In genomic region chr1:135899295-135899694, GRCm38 (mm10) we compare ENCODE assay signal across 36 mouse cellular contexts. TPM values are rescaled to one million over a fixed set of nuclear protein-coding genes. Genes with fewer than 3 reads are reported as not detected.
"Had no signal": no experiment of that assay in that cellular context is flagged by ENCODE, and none has a peak within 500 bp of the region (broad histone marks: within the 10 kb centered on the region; RNA-seq: fewer than 3 reads in every experiment).

No protein-coding gene starts in this region.

- DNase-seq: heart, postnatal 10 days; heart, postnatal 14 days; heart, postnatal 36 days; heart, postnatal 4 days; kidney, adult 11 months; kidney, adult 18-20 months; kidney, adult 2 months; kidney, adult 8-10 months; kidney, adult 9 months; kidney, postnatal 10 days; kidney, postnatal 14 days; kidney, postnatal 25 days; kidney, postnatal 36 days; kidney, postnatal 4 days; layer of hippocampus, adult 9-11 months; layer of hippocampus, postnatal 36 days had no signal

- H3K4me1 ChIP-seq: heart, embryonic 10.5 days; heart, embryonic 12.5 days; heart, embryonic 13.5 days; heart, embryonic 15.5 days; hindbrain, embryonic 10.5 days; hindbrain, embryonic 12.5 days; hindbrain, embryonic 13.5 days; hindbrain, embryonic 15.5 days; intestine, embryonic 15.5 days; kidney, embryonic 15.5 days had no signal

- H3K4me2 ChIP-seq: heart, embryonic 11.5 days; heart, embryonic 12.5 days; heart, embryonic 13.5 days; heart, embryonic 15.5 days; hindbrain, embryonic 12.5 days; hindbrain, embryonic 13.5 days; hindbrain, embryonic 14.5 days; hindbrain, embryonic 15.5 days; intestine, embryonic 15.5 days; kidney, embryonic 15.5 days had no signal

- H3K36me3 ChIP-seq: heart, embryonic 10.5 days; heart, embryonic 12.5 days; heart, embryonic 13.5 days; heart, embryonic 15.5 days; hindbrain, embryonic 10.5 days; hindbrain, embryonic 12.5 days; hindbrain, embryonic 13.5 days; hindbrain, embryonic 15.5 days; intestine, embryonic 15.5 days; kidney, embryonic 15.5 days had no signal

- ATAC-seq: hindbrain, embryonic 16.5 days; hindbrain, postnatal 0 days; inflammation-experienced regulatory T-cells, adult 6 months; intestine, embryonic 15.5 days; intestine, embryonic 16.5 days; intestine, postnatal 0 days had no signal

- H3K27me3 ChIP-seq: hindbrain, embryonic 15.5 days; intestine, embryonic 15.5 days; kidney, embryonic 15.5 days had no signal

- H3K27ac ChIP-seq: heart, embryonic 10.5 days; heart, embryonic 13.5 days; heart, embryonic 15.5 days; hindbrain, embryonic 10.5 days; hindbrain, embryonic 12.5 days; hindbrain, embryonic 13.5 days; hindbrain, embryonic 14.5 days; hindbrain, embryonic 15.5 days; hindbrain, postnatal 0 days; intestine, embryonic 15.5 days; kidney, embryonic 15.5 days; kidney, postnatal 0 days; layer of hippocampus, adult 2 months had no signal

- H3K9me3 ChIP-seq: heart, embryonic 10.5 days; heart, embryonic 12.5 days; heart, embryonic 13.5 days; heart, embryonic 15.5 days; hindbrain, embryonic 10.5 days; hindbrain, embryonic 12.5 days; hindbrain, embryonic 13.5 days; hindbrain, embryonic 15.5 days; intestine, embryonic 15.5 days; kidney, embryonic 15.5 days had no signal

- H3K4me3 ChIP-seq: heart, embryonic 10.5 days; heart, embryonic 12.5 days; heart, embryonic 13.5 days; heart, embryonic 15.5 days; hindbrain, embryonic 10.5 days; hindbrain, embryonic 12.5 days; hindbrain, embryonic 13.5 days; hindbrain, embryonic 15.5 days; intestine, embryonic 15.5 days; kidney, embryonic 15.5 days; layer of hippocampus, adult 2 months had no signal

- H3K9ac ChIP-seq: heart, embryonic 12.5 days; heart, embryonic 13.5 days; heart, embryonic 15.5 days; hindbrain, embryonic 12.5 days; hindbrain, embryonic 13.5 days; hindbrain, embryonic 14.5 days; hindbrain, embryonic 15.5 days; intestine, embryonic 15.5 days; kidney, embryonic 15.5 days had no signal

RNA-seq across cellular contexts. Expression of gene Pkp1, which starts 19.7 kb away (rescaled TPM):
- polyA plus RNA-seq: hindbrain, embryonic 13.5 days; hindbrain, embryonic 14.5 days; inflammation-experienced regulatory T-cells, adult 6 months; kidney, embryonic 14.5 days had no signal
